Mouse (Mus musculus) adrenal gland, adult 18-20 months (tissue): ENCODE data around the gene Sema4b. TPM values are rescaled to one million over a fixed set of nuclear protein-coding genes. Genes with fewer than 3 reads are reported as not detected.
A peak's percentile ranks its signal among the peaks of the same experiment; 100 is the strongest.

ENCODE experiments used
- DNase-seq, 2 experiments: peaks; one replicate each; pipeline ENCODE4 v3.0.0; 2021 to 2022; ENCODE audit warnings: low spot score in 2 of 2
- total RNA-seq, 2 experiments: library from RNA; stranded (reverse); gene quantifications; 1 replicate in 1 of 2; 2 replicates in 1 of 2; pipeline ENCODE4 v1.2.3; 2021

Gene Sema4b
- total RNA-seq, 2 experiments from 2014 or later, result 62.7 to 75.9 TPM

GRCm38 (mm10) chr7:80213604-80214003 is 27.0 kb downstream of the Sema4b start:
- no peak for DNase-seq

DNA sequence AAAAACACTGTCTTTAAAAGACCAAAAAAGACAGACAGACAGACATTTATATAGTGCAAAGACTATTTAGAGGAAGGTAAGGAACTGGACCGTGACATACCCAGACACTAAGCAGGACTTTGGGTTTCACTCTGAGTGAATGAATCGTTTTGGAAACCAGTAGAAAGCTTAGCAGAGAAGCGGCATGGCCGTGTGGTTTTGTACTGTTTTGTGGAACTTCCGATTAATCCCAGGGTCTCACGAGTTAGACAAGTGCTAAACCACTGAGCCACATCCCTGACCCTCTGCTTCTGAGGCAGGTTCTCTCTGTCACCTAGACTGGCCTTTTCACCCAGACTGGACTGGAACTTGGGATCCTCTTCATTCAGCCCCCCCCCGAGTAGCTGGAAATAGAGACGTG is 27.8 kb downstream of the Sema4b start:
- no peak for DNase-seq

DNA sequence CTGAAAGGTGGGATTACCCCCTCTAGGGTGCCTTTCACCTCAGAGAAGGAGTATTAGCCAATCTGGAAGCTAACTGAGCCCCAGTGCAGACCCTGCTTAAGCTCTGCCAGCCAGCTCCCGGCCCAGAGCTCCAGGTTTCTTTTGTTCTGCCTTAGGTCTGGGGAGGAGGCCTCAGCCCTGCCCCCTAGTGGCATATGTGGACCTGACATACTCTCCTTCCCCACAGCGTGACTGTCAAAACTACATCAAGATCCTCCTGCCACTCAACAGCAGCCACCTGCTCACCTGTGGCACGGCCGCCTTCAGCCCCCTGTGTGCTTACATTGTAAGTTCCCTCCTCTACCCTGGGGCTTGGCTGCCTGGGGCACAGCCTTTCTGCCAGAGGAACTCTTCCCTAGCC is 28.8 kb downstream of the Sema4b start:
- DNase-seq, result peak; percentile 75 to 84

GRCm38 (mm10) chr7:80216566-80216965 is 29.9 kb downstream of the Sema4b start:
- no peak for DNase-seq

DNA sequence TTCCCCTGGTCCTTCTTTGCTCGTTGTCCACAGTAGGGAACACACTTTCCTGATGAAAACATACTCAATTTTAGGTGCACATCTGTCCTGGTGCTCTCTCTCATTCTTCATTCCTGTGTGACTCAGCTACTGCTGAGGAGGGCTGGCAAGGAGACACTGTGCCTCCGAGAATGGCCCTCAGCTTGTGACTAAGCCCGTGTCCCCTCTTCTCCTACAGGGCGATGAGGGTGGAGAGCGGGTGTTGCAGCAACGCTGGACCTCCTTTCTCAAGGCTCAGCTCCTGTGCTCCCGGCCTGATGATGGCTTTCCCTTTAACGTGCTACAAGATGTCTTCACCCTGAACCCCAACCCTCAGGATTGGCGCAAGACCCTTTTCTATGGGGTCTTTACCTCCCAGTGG is 32.0 kb downstream of the Sema4b start:
- DNase-seq, result no peak

DNA sequence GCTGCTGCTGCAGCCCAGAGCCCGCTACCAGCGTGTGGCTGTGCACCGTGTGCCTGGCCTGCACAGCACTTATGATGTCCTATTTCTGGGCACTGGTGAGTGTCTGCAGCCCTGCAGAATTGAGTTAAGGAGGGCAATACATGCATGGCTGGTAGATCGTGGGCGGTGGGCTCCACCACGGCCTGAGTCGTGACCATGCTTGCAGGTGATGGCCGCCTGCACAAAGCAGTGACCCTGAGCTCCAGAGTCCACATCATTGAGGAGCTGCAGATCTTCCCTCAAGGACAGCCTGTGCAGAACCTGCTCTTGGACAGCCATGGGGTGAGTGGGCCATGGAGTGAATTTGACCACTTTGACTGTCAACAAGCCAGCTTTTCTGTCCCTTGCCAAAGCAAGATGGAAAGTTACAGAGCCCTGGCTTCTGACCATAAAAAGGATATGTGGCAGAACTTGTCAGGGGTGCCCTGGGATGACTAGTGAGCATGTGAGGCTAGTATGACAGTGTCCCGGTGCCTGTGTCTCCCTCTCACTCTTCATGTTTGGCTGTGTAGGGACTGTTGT is 33.7 kb downstream of the Sema4b start:
- no peak for DNase-seq

GRCm38 (mm10) chr7:80221179-80221750 is 34.6 kb downstream of the Sema4b start:
- no peak for DNase-seq

GRCm38 (mm10) chr7:80227065-80227464 is 40.4 kb downstream of the Sema4b start:
- no peak for DNase-seq

- no peak for DNase-seq
Measured at GRCm38 (mm10) chr7:80230196-80230595, 43.6 kb downstream of the Sema4b start.

GRCm38 (mm10) chr7:80231971-80232488 is 45.4 kb downstream of the Sema4b start:
- no peak for DNase-seq

- peak; percentile 95 to 98 for DNase-seq
Measured at GRCm38 (mm10) chr7:80232489-80233029, 45.9 kb downstream of the Sema4b start, which contains the start of the genes Cib1 and Gdpgp1. Gene Cib1, minus strand, starts transcription at chr7:80232813. Gene Gdpgp1, plus strand, starts transcription at chr7:80232865.

GRCm38 (mm10) chr7:80233799-80234198 is 47.2 kb downstream of the Sema4b start:
- DNase-seq, result no peak

DNA sequence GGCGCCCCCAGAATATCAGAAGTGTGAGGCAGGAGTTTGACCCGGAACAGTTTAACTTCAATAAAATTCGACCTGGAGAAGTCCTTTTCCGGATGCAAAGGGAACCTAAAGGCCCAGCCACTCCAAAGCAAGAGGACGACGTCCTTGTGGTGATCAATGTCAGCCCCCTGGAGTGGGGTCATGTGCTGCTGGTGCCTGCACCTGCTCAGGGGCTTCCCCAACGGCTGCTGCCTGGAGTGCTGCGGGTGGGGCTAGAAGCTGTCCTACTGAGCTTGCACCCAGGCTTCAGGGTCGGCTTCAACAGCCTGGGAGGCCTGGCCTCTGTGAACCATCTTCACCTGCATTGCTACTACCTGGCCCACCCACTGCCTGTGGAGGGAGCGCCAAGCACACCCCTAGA is 51.9 kb downstream of the Sema4b start:
- DNase-seq, result no peak

DNA sequence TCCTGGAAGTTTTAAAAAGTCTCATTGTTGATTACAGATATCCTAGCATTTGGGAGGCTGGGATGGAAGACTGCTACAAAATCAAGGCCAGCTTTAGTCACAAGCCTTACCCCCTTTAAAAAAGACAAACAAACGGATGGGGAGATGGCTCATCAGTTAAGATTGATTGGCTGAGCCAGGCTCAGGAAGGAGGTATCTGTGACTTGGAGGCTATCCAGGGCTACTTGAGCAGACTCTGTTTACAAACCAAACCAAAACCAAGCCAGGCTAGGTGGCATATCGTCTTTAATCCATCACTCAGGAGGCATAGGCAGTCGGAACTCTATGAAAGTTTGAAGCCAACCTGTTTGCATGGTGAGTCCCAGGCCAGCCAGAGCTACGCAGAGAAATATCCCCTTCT is 55.0 kb downstream of the Sema4b start:
- no peak for DNase-seq

DNA sequence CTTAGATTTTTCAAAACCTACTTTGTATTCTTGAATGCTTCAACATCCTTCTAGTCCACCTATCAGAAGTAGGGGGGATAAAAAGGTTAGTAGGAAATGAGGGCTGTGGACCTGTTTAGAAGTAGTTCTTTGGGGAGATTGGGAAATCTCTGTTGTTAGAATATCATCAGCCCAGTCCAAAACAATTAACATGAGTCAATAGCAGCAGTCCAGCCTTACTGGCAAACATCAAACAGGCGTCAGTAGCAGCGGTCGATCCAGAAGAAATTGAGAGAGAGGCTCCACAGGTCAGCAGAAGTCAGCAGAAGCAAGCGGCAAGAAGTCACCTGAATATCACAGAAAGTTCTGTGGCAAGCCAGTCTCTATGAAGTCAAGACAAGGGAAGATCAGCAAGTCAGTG is 58.2 kb downstream of the Sema4b start:
- no peak for DNase-seq

GRCm38 (mm10) chr7:80246148-80246721 is 59.6 kb downstream of the Sema4b start, which contains the start of gene Ttll13:
Gene Ttll13, plus strand, starts transcription at chr7:80246376.
- peak; percentile 92 to 95 for DNase-seq

DNA sequence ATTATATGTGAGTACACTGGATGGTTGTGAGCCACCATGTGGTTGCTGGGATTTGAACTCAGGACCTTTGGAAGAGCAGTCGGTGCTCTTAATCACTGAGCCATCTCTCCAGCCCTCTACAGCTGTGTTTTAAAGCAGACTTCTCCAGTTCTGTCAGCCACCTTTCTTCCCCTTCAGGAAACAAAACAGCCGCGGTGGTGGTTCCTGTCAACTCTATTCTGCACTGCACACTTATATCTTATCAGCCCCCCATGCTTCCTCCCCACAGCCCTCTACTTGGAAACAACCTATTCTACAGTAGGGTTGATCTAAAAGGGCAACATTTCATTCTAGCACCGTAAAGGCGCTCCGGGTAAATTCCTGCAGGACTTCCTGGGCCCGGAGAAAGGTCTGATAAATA is 60.2 kb downstream of the Sema4b start:
- DNase-seq, result no peak

GRCm38 (mm10) chr7:80252437-80252836 is 65.8 kb downstream of the Sema4b start:
- DNase-seq, result no peak

- DNase-seq, result no peak
Measured at GRCm38 (mm10) chr7:80252886-80253285, 66.2 kb downstream of the Sema4b start.

DNA sequence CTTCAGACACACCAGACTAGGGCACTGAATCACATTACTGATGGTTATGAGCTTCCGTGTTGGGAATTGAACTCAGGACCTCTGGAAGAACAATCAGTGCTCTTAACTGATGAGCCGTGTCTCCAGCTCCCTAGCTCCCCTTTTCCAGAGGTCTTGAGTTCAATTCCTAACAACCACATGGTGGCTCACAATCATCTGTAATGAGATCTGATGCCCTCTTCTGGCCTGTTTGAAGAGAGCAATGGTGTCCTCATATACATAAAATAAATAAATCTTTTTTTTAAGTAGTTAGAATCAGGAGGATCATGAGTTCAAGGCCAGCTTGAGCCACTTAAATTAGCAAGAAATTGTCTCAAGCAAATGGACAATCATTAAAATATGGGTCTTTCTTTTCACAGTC is 69.3 kb downstream of the Sema4b start:
- DNase-seq, result no peak

- no peak for DNase-seq
Measured at GRCm38 (mm10) chr7:80257706-80258105, 71.1 kb downstream of the Sema4b start.
